Mouse (Mus musculus) brain, adult 2 months (tissue): Measurements from ENCODE around the gene Fam196b.

Experiments
- DNase-seq: peaks from one replicate; pipeline ENCODE4 v3.0.0; 2011; ENCODE audit warnings: low read depth, low spot score

Fam196b gene

GRCm38 (mm10) chr11:34314534-34315379 is at the start of gene Fam196b:
Fam196b (plus strand) TSS chr11:34314822.
- DNase-seq, result peak; percentile 80

GRCm38 (mm10) chr11:34272016-34272415 is 42.6 kb upstream of the Fam196b start:
- no peak for DNase-seq

- peak; percentile 37 for DNase-seq
Measured at GRCm38 (mm10) chr11:34275941-34276340, 38.7 kb upstream of the Fam196b start.

GRCm38 (mm10) chr11:34276363-34277046 is 38.1 kb upstream of the Fam196b start:
- DNase-seq, result peak; percentile 78

- DNase-seq, result no peak
Measured at GRCm38 (mm10) chr11:34277047-34277445, 37.6 kb upstream of the Fam196b start.

- no peak for DNase-seq
Measured at GRCm38 (mm10) chr11:34284124-34284808, 30.4 kb upstream of the Fam196b start.

- DNase-seq, result no peak
Measured at GRCm38 (mm10) chr11:34290265-34290664, 24.4 kb upstream of the Fam196b start.

GRCm38 (mm10) chr11:34290708-34291107 is 23.9 kb upstream of the Fam196b start:
- no peak for DNase-seq

GRCm38 (mm10) chr11:34291304-34291703 is 23.3 kb upstream of the Fam196b start:
- no peak for DNase-seq

- DNase-seq, result peak; percentile 45
Measured at GRCm38 (mm10) chr11:34297698-34298378, 16.8 kb upstream of the Fam196b start.

- DNase-seq, result no peak
Measured at GRCm38 (mm10) chr11:34299550-34299949, 15.1 kb upstream of the Fam196b start.

GRCm38 (mm10) chr11:34300064-34300463 is 14.6 kb upstream of the Fam196b start:
- DNase-seq, result no peak

GRCm38 (mm10) chr11:34306231-34306630 is 8.4 kb upstream of the Fam196b start:
- no peak for DNase-seq

GRCm38 (mm10) chr11:34308731-34309130 is 5.9 kb upstream of the Fam196b start:
- no peak for DNase-seq

GRCm38 (mm10) chr11:34309360-34309759 is 5.3 kb upstream of the Fam196b start:
- no peak for DNase-seq

GRCm38 (mm10) chr11:34311717-34312116 is 2.9 kb upstream of the Fam196b start:
- no peak for DNase-seq

- DNase-seq, result no peak
Measured at GRCm38 (mm10) chr11:34312208-34312607, 2.4 kb upstream of the Fam196b start.

- DNase-seq, result no peak
Measured at GRCm38 (mm10) chr11:34315383-34315782, 761 bp downstream of the Fam196b start.

- peak; percentile 35 for DNase-seq
Measured at GRCm38 (mm10) chr11:34316176-34316575, 1.6 kb downstream of the Fam196b start.

GRCm38 (mm10) chr11:34317001-34317400 is 2.4 kb downstream of the Fam196b start:
- DNase-seq, result peak; percentile 71

GRCm38 (mm10) chr11:34319282-34319681 is 4.7 kb downstream of the Fam196b start:
- no peak for DNase-seq

- no peak for DNase-seq
Measured at GRCm38 (mm10) chr11:34323664-34324063, 9.0 kb downstream of the Fam196b start.
